Mouse (Mus musculus): ENCODE data around the gene Rmnd5b. TPM values are rescaled to one million over a fixed set of nuclear protein-coding genes. Genes with fewer than 3 reads are reported as not detected.
A peak's percentile ranks its signal among the peaks of the same experiment; 100 is the strongest.

Gene Rmnd5b
- total RNA-seq (2012; rRNA removed) (46.6 and 46.7 TPM in 2 replicates), total RNA-seq (2014; rRNA removed) (39.0 and 41.1 TPM in 2 replicates), polyA plus RNA-seq (2012; ENCODE audit: insufficient read length, low read depth) (59.5 and 60.2 TPM in 2 replicates)

DNA sequence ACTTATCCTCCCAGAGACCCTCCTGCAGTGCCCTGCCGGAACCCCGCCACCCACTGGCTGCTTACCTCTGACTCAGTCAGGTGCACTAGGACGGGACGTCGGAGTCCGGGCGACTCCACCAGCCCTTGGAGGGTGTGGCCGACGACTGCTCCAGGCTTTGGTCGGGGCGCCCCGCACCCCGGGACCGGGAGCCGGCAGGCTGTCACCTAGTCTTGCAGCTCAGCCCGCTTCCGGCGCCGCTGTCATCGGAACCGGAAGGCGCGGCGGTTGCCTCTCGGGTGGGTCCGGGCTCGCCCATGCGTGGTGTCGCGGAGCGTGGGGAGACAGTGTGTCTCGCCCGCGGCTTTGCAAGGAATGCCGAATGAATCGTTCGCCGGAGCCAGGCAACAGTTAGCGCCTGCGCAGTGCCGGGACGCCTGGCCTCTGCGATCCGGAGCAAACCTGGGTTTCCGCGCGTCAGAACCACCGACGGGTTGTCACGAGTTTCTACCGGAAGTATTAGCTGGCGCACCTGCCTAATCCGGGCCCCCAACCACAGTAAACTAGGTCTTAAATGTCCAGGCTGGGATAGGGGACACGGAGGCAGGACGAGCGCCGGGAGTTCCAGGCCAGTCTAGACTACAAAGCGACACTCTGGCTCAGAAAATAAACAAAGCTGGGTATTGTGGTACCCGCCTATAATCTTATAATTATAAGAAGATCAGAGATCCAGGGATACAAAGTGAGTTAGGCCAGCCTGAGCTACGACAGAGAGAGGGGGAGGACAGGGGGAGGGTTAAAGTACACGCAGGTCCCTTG, at the start of gene Rmnd5b:
Gene Rmnd5b, minus strand, starts transcription at position 372 of the 798 bp plus-strand sequence.
- peak within 1 kb of the TSS; percentile 86 for H3K4me2 ChIP-seq (ENCODE audit: insufficient read depth, low read depth, poor library complexity, severe bottlenecking)
- in situ Hi-C loops (cut with MboI; ENCODE audit: low pct_ligation_motif_present, low pct_unique_long_range_greater_than_20kb, low sequenced_read_pairs) = no loop called here
- peak; percentile 93 for DNase-seq (ENCODE audit: extremely low read depth)
- peaks cover 3 to 70% of the 10 kb centered on the region in 2 experiments; a peak in 2 of 4 replicates for H3K4me1 ChIP-seq (ENCODE audit: control insufficient read depth in 1 of 2, insufficient read depth in 2 of 2)
- peaks cover 9% of the 10 kb centered on the region; the same call in 1 of the 2 replicates for H3K79me2 ChIP-seq (replicated peaks; ENCODE audit: control insufficient read depth, extremely low read depth, insufficient read depth, poor library complexity, severe bottlenecking)
- no peaks in the 10 kb centered on the region for H3K9me3 ChIP-seq (replicated peaks; ENCODE audit: low read length)
- H3K4me3 ChIP-seq (replicated peaks in 1 of 3; ENCODE audit: low read depth in 2 of 3, low read length in 2 of 3, poor library complexity in 1 of 3) = peak within 1 kb of the TSS; percentile 65 to 95 (median 88)
- H3K36me3 ChIP-seq (replicated peaks in 1 of 2; ENCODE audit: control insufficient read depth in 1 of 2, insufficient read depth in 1 of 2, low read length in 1 of 2) = peaks cover 3 to 39% of the 10 kb centered on the region in 2 experiments
- dilution Hi-C loops (cut with MboI; ENCODE audit: extremely low pct_ligation_motif_present, extremely low pct_unique_long_range_greater_than_20kb, low sequenced_read_pairs) = no loop called here
- H3K9ac ChIP-seq (ENCODE audit: insufficient read depth, low read depth) = peak within 1 kb of the TSS; percentile 94
- peak within 1 kb of the TSS; percentile 68 for H3K27ac ChIP-seq (ENCODE audit: insufficient read depth, low read depth)
- no peaks in the 10 kb centered on the region for H3K27me3 ChIP-seq (replicated peaks)
- TF ChIP-seq JUN (IDR thresholded peaks at IDR 0.05; ENCODE audit: insufficient read depth, low read depth, low read length) (no peak), GABPA (IDR thresholded peaks at IDR 0.05; ENCODE audit: insufficient replicate concordance, low read depth, low read length) (no peak; the same call in 1 of the 2 replicates), ZMIZ1 (IDR thresholded peaks at IDR 0.05; ENCODE audit: low read depth, low read length) (peak; percentile 42; the same call in 1 of the 2 replicates), CHD1 (IDR thresholded peaks at IDR 0.05; ENCODE audit: low read depth, low read length) (peak; percentile 83; the same call in 1 of the 2 replicates), ZKSCAN1 (IDR thresholded peaks at IDR 0.05; ENCODE audit: borderline replicate concordance, low read depth, low read length) (no peak), NELFE (IDR thresholded peaks at IDR 0.05; ENCODE audit: low read depth, low read length) (peak; percentile 64; the same call in 1 of the 2 replicates), MAX (IDR thresholded peaks at IDR 0.05; ENCODE audit: low read length) (peak; percentile 58), UBTF (IDR thresholded peaks at IDR 0.05; ENCODE audit: low read depth, low read length) (0 out of 2 replicates have a peak, but pooled peaks have one; percentile 19), CHD2 (IDR thresholded peaks at IDR 0.05; ENCODE audit: low read length) (peak; percentile 65; the same call in 1 of the 2 replicates), MYC (IDR thresholded peaks at IDR 0.05; ENCODE audit: low read depth, low read length) (peak; percentile 50), POLR2A (IDR thresholded peaks at IDR 0.05; ENCODE audit: low read depth, low read length) (peak; percentile 65), MAZ (IDR thresholded peaks at IDR 0.05; ENCODE audit: low read depth, low read length) (no peak), ETS1 (conservative IDR thresholded peaks at IDR 0.05; ENCODE audit: low read depth, low read length) (peak; percentile 65), HCFC1 (IDR thresholded peaks at IDR 0.05; ENCODE audit: low read depth, low read length) (peak; percentile 85), KAT2A (IDR thresholded peaks at IDR 0.05; ENCODE audit: insufficient replicate concordance, low read length) (no peak), USF2 (conservative IDR thresholded peaks at IDR 0.05; ENCODE audit: low read depth, low read length) (no peak), RCOR1 (conservative IDR thresholded peaks at IDR 0.05; ENCODE audit: low read depth, low read length) (no peak), IRF4 (IDR thresholded peaks at IDR 0.05; ENCODE audit: low read depth, low read length) (no peak; the same call in none of the 2 replicates), MAFK (IDR thresholded peaks at IDR 0.05; ENCODE audit: insufficient replicate concordance, low read length) (no peak), POLR2AphosphoS2 (IDR thresholded peaks at IDR 0.05; ENCODE audit: low read depth, low read length) (no peak), MXI1 (IDR thresholded peaks at IDR 0.05; ENCODE audit: low read depth, low read length) (peak; percentile 64; the same call in 1 of the 2 replicates), TCF12 (IDR thresholded peaks at IDR 0.05; ENCODE audit: low read depth, low read length) (peak; percentile 70), E2F4 (IDR thresholded peaks at IDR 0.05; ENCODE audit: insufficient replicate concordance, low read depth, low read length) (0 out of 2 replicates have a peak, but pooled peaks have one; percentile 6), BHLHE40 (IDR thresholded peaks at IDR 0.05; ENCODE audit: low read depth, low read length) (peak; percentile 93), ELF1 (IDR thresholded peaks at IDR 0.05; ENCODE audit: low read depth, low read length) (peak; percentile 76), ZNF384 (IDR thresholded peaks at IDR 0.05; ENCODE audit: low read depth, low read length) (no peak), JUND (conservative IDR thresholded peaks at IDR 0.05; ENCODE audit: low read depth, low read length) (no peak), USF1 (IDR thresholded peaks at IDR 0.05; ENCODE audit: low read depth, low read length) (peak; percentile 5; the same call in 1 of the 2 replicates), SIN3A (IDR thresholded peaks at IDR 0.05; ENCODE audit: low read length) (peak; percentile 95), TBP (conservative IDR thresholded peaks at IDR 0.05; ENCODE audit: low read depth, low read length) (0 out of 2 replicates have a peak, but pooled peaks have one; percentile 8), EP300 (IDR thresholded peaks at IDR 0.05; ENCODE audit: low read length) (no peak), ZC3H11A (IDR thresholded peaks at IDR 0.05; ENCODE audit: low read depth, low read length) (no peak), MEF2A (IDR thresholded peaks at IDR 0.05; ENCODE audit: borderline replicate concordance, low read depth, low read length) (peak; percentile 66), CTCF (conservative IDR thresholded peaks at IDR 0.05 in 1 of 2, IDR thresholded peaks at IDR 0.05 in 1 of 2; ENCODE audit: low read depth in 2 of 2, low read length in 2 of 2) (no peak), NRF1 (IDR thresholded peaks at IDR 0.05; ENCODE audit: low read depth, low read length) (peak; percentile 86), SMC3 (IDR thresholded peaks at IDR 0.05; ENCODE audit: low read depth, low read length) (no peak), PAX5 (IDR thresholded peaks at IDR 0.05; ENCODE audit: low read length) (no peak)

Measured in CH12.LX (cell line).